Mouse (Mus musculus) hindbrain, embryonic 15.5 days (tissue): ENCODE results near the gene Plekhm3. TPM values are rescaled to one million over a fixed set of nuclear protein-coding genes. Genes with fewer than 3 reads are reported as not detected.

Experiments used
- ATAC-seq: fragments of 200-750 bp; cut with Nextera tagmentation; 2 replicates; pipeline ENCODE4 v1.8.0; 2017; ENCODE audit warnings: low read depth, moderate number of reproducible peaks, moderate TSS enrichment; ENCODE audit not compliant: low FRiP score
- H3K27ac ChIP-seq: fragments of 300-500 bp; sonication (generic); replicated peaks from 2 replicates; pipeline ENCODE4 v1.5.1; 2015; ENCODE audit warnings: mild to moderate bottlenecking, inconsistent platforms
- H3K27me3 ChIP-seq: fragments of 300-500 bp; sonication (generic); 2 replicates; pipeline ENCODE4 v1.6.1; 2015; ENCODE audit warnings: control low read depth, inconsistent platforms
- H3K36me3 ChIP-seq: fragments of 300-500 bp; sonication (generic); 2 replicates; pipeline ENCODE4 v1.6.1; 2015; ENCODE audit warnings: control low read depth, inconsistent platforms
- H3K4me1 ChIP-seq: fragments of 300-500 bp; sonication (generic); replicated peaks from 2 replicates; pipeline ENCODE4 v1.6.1; 2015; ENCODE audit warnings: control low read depth, inconsistent platforms
- H3K4me2 ChIP-seq: fragments of 300-500 bp; sonication (generic); 2 replicates; pipeline ENCODE4 v1.6.1; 2015; ENCODE audit warnings: moderate library complexity, mild to moderate bottlenecking, inconsistent platforms
- H3K4me3 ChIP-seq: fragments of 300-500 bp; sonication (generic); 2 replicates; pipeline ENCODE4 v1.5.1; 2015; ENCODE audit warnings: mild to moderate bottlenecking, inconsistent platforms
- H3K9ac ChIP-seq: fragments of 300-500 bp; sonication (generic); 2 replicates; pipeline ENCODE4 v1.6.1; 2015; ENCODE audit warnings: inconsistent platforms
- H3K9me3 ChIP-seq: fragments of 300-500 bp; sonication (generic); 2 replicates; pipeline ENCODE4 v1.6.1; 2016; ENCODE audit warnings: control low read depth, inconsistent platforms
- WGBS: fragments of 180-500 bp; shearing (Covaris S2); methylation state at CpG from one replicate; pipeline ENCODE4 v1.1.7; 2015; 5-methylcytosine and 5-hydroxymethylcytosine counted together
- polyA plus RNA-seq: library from polyadenylated mRNA; unstranded; fragments of >200 nt; fragmentation: Nextera tagmentation; extraction: Ambion mirVana; gene quantifications from 2 replicates; pipeline ENCODE4 v1.2.1, GENCODE M21; 2015

Gene Plekhm3
- polyA plus RNA-seq, 1 experiment from 2014 or later: 11.1 TPM

- Histone ChIP-seq H3K4me3 (no peak overlapping the region), H3K27me3 (no peaks in the 10 kb centered on the region), H3K9me3 (no peaks in the 10 kb centered on the region), H3K4me1 (no peaks in the 10 kb centered on the region), H3K4me2 (no peak overlapping the region), H3K36me3 (peaks cover 6% of the 10 kb centered on the region; the same call in 1 of the 2 replicates), H3K27ac (no peak overlapping the region), H3K9ac (no peak overlapping the region)
- WGBS: 93% methylated on average over 3 of the region's 3 CpGs
- ATAC-seq: no peak
Observed at GRCm38 (mm10) chr1:64925594-64925993, 31.0 kb downstream of the Plekhm3 start.

GRCm38 (mm10) chr1:64924283-64924682 lies 32.3 kb downstream of the Plekhm3 start:
- no peaks in the 10 kb centered on the region for H3K4me1 ChIP-seq
- 48% methylated on average over 12 of the region's 12 CpGs for WGBS
- H3K4me3 ChIP-seq: no peak overlapping the region
- no peak for ATAC-seq
- H3K9me3 ChIP-seq: no peaks in the 10 kb centered on the region
- H3K27me3 ChIP-seq: no peaks in the 10 kb centered on the region
- H3K4me2 ChIP-seq: no peak overlapping the region
- H3K36me3 ChIP-seq: peaks cover 6% of the 10 kb centered on the region; the same call in 1 of the 2 replicates
- no peak overlapping the region for H3K9ac ChIP-seq
- no peak overlapping the region for H3K27ac ChIP-seq

- H3K36me3 ChIP-seq: peaks cover 6% of the 10 kb centered on the region; the same call in 1 of the 2 replicates
- H3K9me3 ChIP-seq: no peaks in the 10 kb centered on the region
- ATAC-seq: 0 out of 2 replicates have a peak, but pooled peaks have one; percentile 36
- no peak overlapping the region for H3K4me2 ChIP-seq
- 0 out of 2 replicates have a peak, but pooled peaks cover 4% of the 10 kb centered on the region for H3K27me3 ChIP-seq
- no peak overlapping the region for H3K9ac ChIP-seq
- no peaks in the 10 kb centered on the region; the same call in 1 of the 2 replicates for H3K4me1 ChIP-seq
- no peak overlapping the region for H3K4me3 ChIP-seq
- H3K27ac ChIP-seq: no peak overlapping the region
- 49% methylated on average over 14 of the region's 14 CpGs for WGBS
Observed at GRCm38 (mm10) chr1:64918810-64919528, 37.7 kb downstream of the Plekhm3 start.

- no peak overlapping the region for H3K9ac ChIP-seq
- H3K36me3 ChIP-seq: peaks cover 6% of the 10 kb centered on the region; the same call in 1 of the 2 replicates
- 0 out of 2 replicates have a peak, but pooled peaks cover 4% of the 10 kb centered on the region for H3K27me3 ChIP-seq
- no peaks in the 10 kb centered on the region for H3K9me3 ChIP-seq
- H3K4me3 ChIP-seq: no peak overlapping the region
- no peaks in the 10 kb centered on the region; the same call in 1 of the 2 replicates for H3K4me1 ChIP-seq
- no peak overlapping the region for H3K4me2 ChIP-seq
- H3K27ac ChIP-seq: no peak overlapping the region
- ATAC-seq: no peak
- 73% methylated on average over 7 of the region's 7 CpGs for WGBS
Observed at GRCm38 (mm10) chr1:64917966-64918365, 38.7 kb downstream of the Plekhm3 start.

- no peak overlapping the region for H3K27ac ChIP-seq
- no peak overlapping the region for H3K4me2 ChIP-seq
- H3K4me3 ChIP-seq: no peak overlapping the region
- peaks cover 6% of the 10 kb centered on the region; the same call in 1 of the 2 replicates for H3K36me3 ChIP-seq
- ATAC-seq: no peak
- WGBS: 14% methylated on average over 5 of the region's 5 CpGs
- H3K27me3 ChIP-seq: 0 out of 2 replicates have a peak, but pooled peaks cover 4% of the 10 kb centered on the region
- H3K9me3 ChIP-seq: no peaks in the 10 kb centered on the region
- no peak overlapping the region for H3K9ac ChIP-seq
- no peaks in the 10 kb centered on the region; the same call in 1 of the 2 replicates for H3K4me1 ChIP-seq
Observed at GRCm38 (mm10) chr1:64916884-64917507, 39.6 kb downstream of the Plekhm3 start.

GRCm38 (mm10) chr1:64914356-64914755 lies 42.3 kb downstream of the Plekhm3 start:
- WGBS: 97% methylated on average over 3 of the region's 3 CpGs
- ATAC-seq: no peak

GRCm38 (mm10) chr1:64907740-64908139 lies 48.9 kb downstream of the Plekhm3 start:
- no peaks in the 10 kb centered on the region for H3K9me3 ChIP-seq
- H3K4me1 ChIP-seq: no peaks in the 10 kb centered on the region
- H3K27ac ChIP-seq: no peak overlapping the region
- ATAC-seq: no peak
- H3K4me3 ChIP-seq: no peak overlapping the region
- WGBS: 76% methylated on average over 2 of the region's 2 CpGs
- no peak overlapping the region for H3K4me2 ChIP-seq
- H3K27me3 ChIP-seq: no peaks in the 10 kb centered on the region
- no peak overlapping the region for H3K9ac ChIP-seq
- H3K36me3 ChIP-seq: no peaks in the 10 kb centered on the region

More at GRCm38 (mm10) chr1:64914356-64914755, 42.3 kb downstream of the Plekhm3 start:
- Histone ChIP-seq H3K9ac (no peak overlapping the region), H3K4me1 (no peaks in the 10 kb centered on the region; the same call in 1 of the 2 replicates), H3K27me3 (0 out of 2 replicates have a peak, but pooled peaks cover 4% of the 10 kb centered on the region), H3K36me3 (no peaks in the 10 kb centered on the region), H3K4me2 (no peak overlapping the region), H3K27ac (no peak overlapping the region), H3K9me3 (no peaks in the 10 kb centered on the region), H3K4me3 (no peak overlapping the region)

GRCm38 (mm10) chr1:64906226-64906625 lies 50.4 kb downstream of the Plekhm3 start:
- no peak overlapping the region for H3K4me3 ChIP-seq
- no peaks in the 10 kb centered on the region for H3K27me3 ChIP-seq
- H3K9ac ChIP-seq: no peak overlapping the region
- H3K4me1 ChIP-seq: no peaks in the 10 kb centered on the region
- H3K36me3 ChIP-seq: no peaks in the 10 kb centered on the region
- no peaks in the 10 kb centered on the region for H3K9me3 ChIP-seq
- no peak overlapping the region for H3K4me2 ChIP-seq
- 73% methylated on average over 1 of the region's 1 CpGs for WGBS
- ATAC-seq: no peak
- no peak overlapping the region for H3K27ac ChIP-seq

GRCm38 (mm10) chr1:64903415-64903814 lies 53.2 kb downstream of the Plekhm3 start:
- ATAC-seq: no peak

GRCm38 (mm10) chr1:64902804-64903203 lies 53.8 kb downstream of the Plekhm3 start:
- H3K4me2 ChIP-seq: no peak overlapping the region
- H3K36me3 ChIP-seq: no peaks in the 10 kb centered on the region
- H3K9me3 ChIP-seq: no peaks in the 10 kb centered on the region
- H3K4me1 ChIP-seq: no peaks in the 10 kb centered on the region
- H3K27ac ChIP-seq: no peak overlapping the region
- H3K4me3 ChIP-seq: no peak overlapping the region
- H3K27me3 ChIP-seq: no peaks in the 10 kb centered on the region
- 0 out of 2 replicates have a peak, but pooled peaks have one; percentile 23 for ATAC-seq
- H3K9ac ChIP-seq: no peak overlapping the region
- WGBS: 62% methylated on average over 2 of the region's 2 CpGs

More at GRCm38 (mm10) chr1:64903415-64903814, 53.2 kb downstream of the Plekhm3 start:
- H3K4me2 ChIP-seq: no peak overlapping the region
- no peaks in the 10 kb centered on the region for H3K9me3 ChIP-seq
- no peak overlapping the region for H3K27ac ChIP-seq
- no peak overlapping the region for H3K9ac ChIP-seq
- H3K36me3 ChIP-seq: no peaks in the 10 kb centered on the region
- H3K27me3 ChIP-seq: no peaks in the 10 kb centered on the region
- 71% methylated on average over 4 of the region's 4 CpGs for WGBS
- H3K4me3 ChIP-seq: no peak overlapping the region
- H3K4me1 ChIP-seq: no peaks in the 10 kb centered on the region

GRCm38 (mm10) chr1:64899763-64900162 lies 56.9 kb downstream of the Plekhm3 start:
- H3K9ac ChIP-seq: no peak overlapping the region
- H3K4me1 ChIP-seq: no peaks in the 10 kb centered on the region
- no peak for ATAC-seq
- no peak overlapping the region for H3K27ac ChIP-seq
- H3K36me3 ChIP-seq: no peaks in the 10 kb centered on the region
- WGBS: 92% methylated on average over 3 of the region's 3 CpGs
- no peaks in the 10 kb centered on the region for H3K27me3 ChIP-seq
- no peaks in the 10 kb centered on the region for H3K9me3 ChIP-seq
- no peak overlapping the region for H3K4me2 ChIP-seq
- no peak overlapping the region for H3K4me3 ChIP-seq

GRCm38 (mm10) chr1:64897485-64897884 lies 59.1 kb downstream of the Plekhm3 start:
- WGBS: 94% methylated on average over 2 of the region's 2 CpGs
- Histone ChIP-seq H3K9ac (no peak overlapping the region), H3K27ac (no peak overlapping the region), H3K4me1 (no peaks in the 10 kb centered on the region), H3K36me3 (no peaks in the 10 kb centered on the region), H3K27me3 (no peaks in the 10 kb centered on the region), H3K4me2 (no peak overlapping the region), H3K9me3 (no peaks in the 10 kb centered on the region), H3K4me3 (no peak overlapping the region)
- no peak for ATAC-seq
